Mouse (Mus musculus) common myeloid progenitor, adult 5-6 weeks (primary cell): ENCODE data around the gene Zfp981. TPM values are rescaled to one million over a fixed set of nuclear protein-coding genes. Genes with fewer than 3 reads are reported as not detected.
A peak's percentile ranks its signal among the peaks of the same experiment; 100 is the strongest.
"Not testable (repeated sequence)": the region's sequence is repeated elsewhere in the genome, so short reads cannot be mapped to it uniquely, and the experiment has no call there.

Experiments used
- ATAC-seq: replicated peaks from 2 replicates; pipeline ENCODE4 v1.8.0; 2016; ENCODE audit warnings: low read depth, mild to moderate bottlenecking, moderate TSS enrichment, inconsistent platforms; ENCODE audit not compliant: poor library complexity, severe bottlenecking
- total RNA-seq: library from RNA; stranded (forward); fragments of 200-1000, 187-1606 nt; gene quantifications from 2 replicates; pipeline ENCODE4 v1.2.3, GENCODE M21; 2017

The Zfp981 gene
- total RNA-seq, 1 experiment from 2014 or later: not detected

- not testable (repeated sequence) for ATAC-seq
These were observed 17.2 kb upstream of the Zfp981 start for GRCm38 (mm10) chr4:146484676-146485075.

DNA sequence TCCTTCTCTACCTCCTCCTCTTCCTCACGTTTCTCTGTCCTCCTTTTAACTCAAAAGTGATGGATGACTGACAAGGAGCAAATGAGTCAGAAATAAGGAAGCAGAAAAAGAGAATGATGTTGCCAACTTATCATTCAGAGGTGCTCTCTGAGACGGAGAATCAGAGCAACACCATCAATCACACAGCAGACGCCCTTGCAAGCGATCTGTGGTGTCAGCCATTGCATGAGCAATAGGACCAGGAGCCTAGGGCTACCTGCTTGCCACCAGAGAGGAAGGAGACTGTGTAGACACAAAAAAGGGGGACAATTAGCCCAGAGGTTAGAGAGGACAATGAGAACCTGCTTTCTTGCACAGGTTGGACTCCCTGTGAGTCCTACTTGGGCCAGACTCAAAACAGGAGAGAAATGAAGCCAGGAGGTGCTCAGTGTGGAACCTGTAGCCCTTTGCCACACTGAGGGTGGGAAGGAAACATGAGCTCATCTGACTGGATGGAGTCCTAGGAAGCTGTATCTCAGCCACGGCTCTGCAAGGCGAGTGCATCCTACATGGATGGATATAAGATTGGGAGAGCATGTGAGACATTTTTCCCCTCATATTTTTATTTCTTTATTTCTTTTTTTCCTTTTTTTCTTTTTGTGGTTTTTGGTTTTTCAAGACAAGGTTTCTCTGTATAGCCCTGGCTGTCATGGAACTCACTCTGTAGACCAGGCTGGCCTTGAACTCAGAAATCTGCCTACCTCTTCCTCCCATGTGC is 16.5 kb upstream of the Zfp981 start:
- not testable (repeated sequence) for ATAC-seq

DNA sequence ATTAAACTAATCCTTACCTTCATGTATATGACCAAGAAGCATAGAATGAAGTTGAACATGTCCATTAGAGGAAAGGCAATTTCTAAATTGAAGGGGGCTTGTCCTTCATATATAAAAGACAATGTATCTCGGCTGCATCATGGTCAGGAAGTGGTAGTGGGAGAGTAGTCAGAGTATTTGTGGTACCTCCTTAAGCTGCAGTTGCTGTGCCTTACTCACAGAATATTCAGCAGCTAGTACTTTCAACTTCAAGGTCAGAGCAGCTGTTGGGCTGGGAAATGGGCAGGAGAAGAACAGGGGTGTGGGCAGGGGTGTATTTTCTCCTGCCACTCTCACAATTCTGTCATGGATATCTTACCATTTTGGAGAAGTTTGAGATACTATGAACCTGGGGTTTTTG is 15.1 kb upstream of the Zfp981 start:
- ATAC-seq: not testable (repeated sequence)

DNA sequence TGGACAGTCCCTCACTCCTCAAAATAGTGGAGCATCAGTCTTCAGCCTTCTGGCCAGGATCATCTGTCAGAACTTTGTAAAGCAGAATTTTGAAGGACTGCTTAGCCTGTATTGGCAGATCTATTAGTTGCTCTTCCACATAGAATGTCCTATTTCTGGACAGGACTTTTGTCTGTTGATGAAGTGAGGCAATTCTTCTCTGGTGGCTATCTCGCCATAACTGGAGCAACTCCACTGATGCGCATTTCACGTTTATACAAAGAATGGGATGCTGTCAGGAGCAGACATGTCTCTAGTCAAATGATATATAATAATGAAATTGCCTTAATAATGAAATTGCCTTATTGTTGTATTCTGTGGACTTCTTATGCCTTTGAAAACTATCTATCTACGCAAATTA is 12.6 kb upstream of the Zfp981 start:
- ATAC-seq: not testable (repeated sequence)

GRCm38 (mm10) chr4:146491993-146492392 is 9.8 kb upstream of the Zfp981 start:
- 0 out of 2 replicates have a peak, but pooled peaks have one; percentile 15 for ATAC-seq

GRCm38 (mm10) chr4:146492439-146492838 is 9.4 kb upstream of the Zfp981 start:
- no peak for ATAC-seq

DNA sequence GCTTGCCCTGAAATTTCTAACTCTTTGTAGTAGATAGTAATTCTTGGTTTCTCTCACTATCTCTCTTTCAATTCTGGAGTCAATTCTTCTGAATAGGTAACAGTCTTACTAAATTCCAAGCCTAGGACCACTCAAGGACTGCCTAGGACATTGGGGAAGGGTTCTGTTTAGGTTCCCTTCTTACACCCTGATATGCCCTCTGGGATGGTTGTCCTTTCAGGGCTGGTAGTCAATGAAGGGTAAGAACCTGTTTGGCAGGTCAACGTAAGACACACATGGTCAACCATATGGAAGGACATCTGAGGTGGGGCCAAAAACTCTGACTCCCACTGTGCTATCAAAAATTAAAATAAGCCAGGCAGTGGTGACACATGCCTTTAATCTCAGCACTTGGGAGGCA is 9.0 kb upstream of the Zfp981 start:
- no peak for ATAC-seq

DNA sequence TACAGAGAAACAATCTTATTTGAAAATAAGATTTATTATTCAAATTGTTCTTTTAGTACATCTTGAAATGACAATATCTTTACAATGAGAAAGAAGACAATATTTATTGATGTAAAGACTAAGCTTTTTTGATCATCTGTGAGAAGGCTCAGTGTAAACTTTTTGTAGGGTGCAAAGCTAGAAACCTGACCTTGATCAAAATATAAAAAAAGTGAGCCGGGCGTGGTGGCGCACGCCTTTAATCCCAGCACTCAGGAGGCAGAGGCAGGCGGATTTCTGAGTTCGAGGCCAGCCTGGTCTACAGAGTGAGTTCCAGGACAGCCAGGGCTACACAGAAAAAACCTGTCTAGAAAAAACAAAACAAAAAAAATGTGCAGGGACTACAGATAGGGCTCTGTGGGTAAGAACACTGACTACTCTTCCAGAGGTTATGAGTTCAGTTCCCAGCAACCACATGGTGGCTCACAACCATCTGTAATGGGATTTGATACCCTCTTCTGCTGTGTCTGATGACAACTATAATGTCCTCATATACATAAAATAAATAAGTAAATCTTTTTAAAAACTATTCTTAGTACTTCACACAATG is 8.4 kb upstream of the Zfp981 start:
- ATAC-seq: not testable (repeated sequence)

- no peak for ATAC-seq
These were observed 6.8 kb upstream of the Zfp981 start for GRCm38 (mm10) chr4:146494980-146495379.

GRCm38 (mm10) chr4:146497695-146498275 is 4.0 kb upstream of the Zfp981 start:
- ATAC-seq: not testable (repeated sequence)

DNA sequence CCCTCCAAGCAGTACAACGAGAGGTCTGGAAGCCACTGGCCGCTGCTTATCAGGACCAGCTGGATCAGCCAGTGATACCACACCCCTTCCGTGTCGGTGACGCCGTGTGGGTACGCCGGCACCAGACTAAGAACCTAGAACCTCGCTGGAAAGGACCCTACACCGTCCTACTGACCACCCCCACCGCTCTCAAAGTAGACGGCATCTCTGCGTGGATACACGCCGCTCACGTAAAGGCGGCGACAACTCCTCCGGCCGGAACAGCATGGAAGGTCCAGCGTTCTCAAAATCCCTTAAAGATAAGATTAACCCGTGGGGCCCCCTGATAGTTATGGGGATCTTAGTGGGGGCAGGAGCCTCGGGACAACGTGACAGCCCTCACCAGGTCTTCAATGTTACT is 7.2 kb downstream of the Zfp981 start:
- not testable (repeated sequence) for ATAC-seq

GRCm38 (mm10) chr4:146511871-146512270 is 10.0 kb downstream of the Zfp981 start:
- ATAC-seq: not testable (repeated sequence)

DNA sequence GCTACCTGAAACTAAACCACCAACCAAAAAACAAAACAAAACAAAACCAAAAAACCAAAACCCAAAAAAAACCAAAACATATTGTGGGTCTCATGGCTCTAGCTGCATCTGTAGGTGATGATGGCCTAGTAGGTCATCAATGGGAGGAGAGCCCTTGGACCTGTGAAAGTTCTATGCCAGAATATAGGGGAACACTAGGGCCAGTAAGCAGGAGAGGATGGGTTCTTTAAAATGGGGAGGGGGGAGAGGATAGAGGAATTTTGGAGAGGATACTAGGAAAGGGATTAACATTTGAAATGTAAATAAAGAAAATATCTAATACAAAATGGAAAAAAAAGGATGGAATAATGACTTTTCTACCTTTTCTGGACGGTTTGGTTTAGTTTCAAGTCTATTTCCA is 14.6 kb downstream of the Zfp981 start:
- ATAC-seq: no peak

- not testable (repeated sequence) for ATAC-seq
These were observed 15.3 kb downstream of the Zfp981 start for GRCm38 (mm10) chr4:146517150-146517549.

DNA sequence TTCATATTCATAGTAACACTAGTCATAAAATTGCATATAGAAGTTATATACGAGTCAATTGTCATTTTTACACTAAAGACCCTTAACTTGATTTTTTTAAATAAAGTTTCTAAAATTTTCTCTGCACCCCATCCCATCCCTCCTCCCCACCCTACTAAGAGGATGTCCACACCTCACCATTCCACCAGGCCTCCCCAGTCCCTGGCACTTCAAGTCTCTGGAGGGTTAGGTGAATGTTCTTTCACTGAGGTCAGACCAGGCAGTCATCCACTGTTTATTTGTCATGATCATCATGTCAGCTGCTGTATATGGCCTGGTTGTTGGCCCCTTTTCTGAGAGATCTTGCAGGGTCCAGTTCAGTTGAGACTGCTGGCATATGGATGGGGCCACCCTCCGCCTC is 18.9 kb downstream of the Zfp981 start:
- no peak for ATAC-seq

GRCm38 (mm10) chr4:146534574-146534973 is 32.7 kb downstream of the Zfp981 start:
- ATAC-seq: no peak

DNA sequence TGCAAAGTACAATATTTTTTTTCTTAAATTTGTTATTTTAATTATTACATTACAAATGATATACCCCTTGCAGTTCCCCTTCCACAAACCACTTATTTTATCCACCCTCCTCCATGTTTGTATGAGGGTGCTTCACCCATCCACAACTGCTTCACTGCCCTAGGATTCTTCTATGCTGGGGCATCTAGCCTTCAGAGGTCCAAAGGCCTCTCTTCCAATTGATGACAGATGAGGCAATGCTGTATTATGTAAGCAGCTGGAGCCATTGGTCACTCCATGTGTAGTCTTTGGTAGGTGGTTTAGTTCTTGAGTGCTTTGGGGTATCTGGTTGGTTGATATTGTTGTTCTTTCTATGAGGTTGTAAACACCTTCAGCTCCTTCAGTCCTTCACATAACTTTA is 34.1 kb downstream of the Zfp981 start:
- ATAC-seq: no peak

DNA sequence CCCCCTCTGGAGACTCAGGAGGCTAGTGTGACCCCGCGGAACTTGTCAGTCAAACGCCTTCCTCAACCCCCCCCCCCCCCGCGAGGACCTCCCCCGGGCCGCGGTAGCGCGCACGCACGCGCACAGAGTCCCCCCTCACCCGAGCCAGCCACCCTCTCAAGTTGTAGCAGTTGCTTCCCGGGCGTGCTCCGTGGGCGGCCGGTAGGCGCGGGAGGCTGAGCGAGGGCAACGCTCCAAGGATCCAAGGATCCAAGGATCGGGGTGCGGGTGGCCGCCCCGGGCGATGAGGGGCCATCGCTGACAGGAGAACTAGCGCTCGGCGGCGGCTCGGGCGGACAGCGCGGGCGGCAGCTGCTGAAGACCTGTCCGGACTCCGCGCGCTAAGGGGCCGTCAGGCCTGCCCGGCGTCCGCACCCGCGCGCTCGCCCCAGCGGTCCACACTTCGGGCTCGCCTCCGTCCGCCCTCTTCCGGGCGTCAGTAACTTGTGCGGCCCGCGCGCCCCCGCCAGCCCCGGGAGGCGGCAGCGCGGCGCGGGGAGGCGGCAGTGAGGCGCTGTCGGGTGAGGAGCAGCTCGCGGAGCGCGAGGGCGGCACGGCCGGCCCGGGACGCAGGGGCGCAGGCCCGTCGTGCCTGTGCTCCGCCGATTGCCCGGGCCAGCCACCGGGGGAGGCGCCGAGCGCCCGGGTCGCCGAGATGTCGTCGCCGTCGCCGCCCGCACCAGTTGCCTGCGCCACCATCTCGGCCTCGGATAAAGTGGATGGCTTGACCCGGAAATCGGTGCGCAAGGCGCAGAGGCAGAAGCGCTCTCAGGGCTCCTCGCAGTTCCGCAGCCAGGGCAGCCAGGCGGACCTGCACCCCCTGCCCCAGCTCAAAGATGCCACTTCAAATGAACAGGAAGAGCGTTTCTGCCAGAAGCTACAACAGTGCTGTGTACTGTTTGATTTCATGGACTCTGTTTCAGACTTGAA is 78.4 kb downstream of the Zfp981 start:
- peak; percentile 73 for ATAC-seq
